Mouse (Mus musculus) forebrain, embryonic 14.5 days (tissue): ENCODE results near the gene Rnf208. TPM values are rescaled to one million over a fixed set of nuclear protein-coding genes. Genes with fewer than 3 reads are reported as not detected.
"Not testable (repeated sequence)": the region's sequence is repeated elsewhere in the genome, so short reads cannot be mapped to it uniquely, and the experiment has no call there.

Experiments used
- ATAC-seq: fragments of 200-750 bp; cut with Nextera tagmentation; 2 replicates; pipeline ENCODE4 v1.8.0; 2017; ENCODE audit warnings: mild to moderate bottlenecking, moderate library complexity
- DNase-seq: peaks from one replicate; pipeline ENCODE4 v3.0.0-alpha.2; 2015; ENCODE audit warnings: low spot score
- H3K27ac ChIP-seq: fragments of 300-500 bp; sonication (generic); 2 replicates; pipeline ENCODE4 v1.5.1; 2014; ENCODE audit warnings: low read depth, mild to moderate bottlenecking, control low read depth, low read length, moderate library complexity
- H3K27me3 ChIP-seq: fragments of 300-500 bp; sonication (generic); replicated peaks from 2 replicates; pipeline ENCODE4 v1.6.1; 2014; ENCODE audit warnings: low read length, control low read depth, mixed read lengths; ENCODE audit not compliant: control insufficient read depth, insufficient read depth
- H3K36me3 ChIP-seq: fragments of 300-500 bp; sonication (generic); 2 replicates; pipeline ENCODE4 v1.6.1; 2014; ENCODE audit warnings: low read length, control low read depth; ENCODE audit not compliant: control insufficient read depth, insufficient read depth
- H3K4me1 ChIP-seq: fragments of 300-500 bp; sonication (generic); 2 replicates; pipeline ENCODE4 v1.6.1; 2014; ENCODE audit warnings: antibody characterized with exemption, low read length, control low read depth; ENCODE audit not compliant: control insufficient read depth, insufficient read depth
- H3K4me2 ChIP-seq: fragments of 300-500 bp; sonication (generic); 2 replicates; pipeline ENCODE4 v1.6.1; 2014; ENCODE audit warnings: mild to moderate bottlenecking, control low read depth, low read length
- H3K4me3 ChIP-seq: fragments of 300-500 bp; sonication (generic); 2 replicates; pipeline ENCODE4 v1.5.1; 2014; ENCODE audit warnings: low read depth, low read length, control low read depth
- H3K9ac ChIP-seq: fragments of 300-500 bp; sonication (generic); 2 replicates; pipeline ENCODE4 v1.6.1; 2014; ENCODE audit warnings: mild to moderate bottlenecking, low read length, control low read depth, moderate library complexity
- H3K9me3 ChIP-seq: fragments of 300-500 bp; sonication (generic); replicated peaks from 2 replicates; pipeline ENCODE4 v1.6.1; 2016; ENCODE audit warnings: low read length, control low read depth, mixed read lengths; ENCODE audit not compliant: control insufficient read depth
- WGBS: fragments of 180-500 bp; shearing (Covaris S2); extraction: QIAGEN DNeasy Blood & Tissue Kit; methylation state at CpG from one replicate; pipeline ENCODE4 v1.1.7; 2014; 5-methylcytosine and 5-hydroxymethylcytosine counted together
- polyA plus RNA-seq: library from polyadenylated mRNA; unstranded; fragments of >200 nt; fragmentation: Nextera tagmentation; extraction: Ambion mirVana; gene quantifications from 2 replicates; pipeline ENCODE4 v1.2.1, GENCODE M21; 2014

Gene Rnf208
- polyA plus RNA-seq, 1 experiment from 2014 or later = 67.4 TPM

- Histone ChIP-seq H3K27me3 (no peaks in the 10 kb centered on the region), H3K9me3 (no peaks in the 10 kb centered on the region), H3K9ac (no peak overlapping the region), H3K27ac (no peak overlapping the region), H3K36me3 (peaks cover 51% of the 10 kb centered on the region), H3K4me1 (peaks cover 12% of the 10 kb centered on the region), H3K4me3 (no peak overlapping the region), H3K4me2 (no peak overlapping the region)
- ATAC-seq = no peak
- WGBS = 90% methylated on average over 1 of the region's 1 CpGs
- DNase-seq = no peak
Observed at GRCm38 (mm10) chr2:25252331-25252730, 10.3 kb downstream of the Rnf208 start.

- H3K27me3 ChIP-seq = no peaks in the 10 kb centered on the region
- H3K36me3 ChIP-seq = peaks cover 21% of the 10 kb centered on the region
- H3K4me2 ChIP-seq = peak within 1 kb of the TSS; percentile 96
- peak within 1 kb of the TSS; percentile 97 for H3K4me3 ChIP-seq
- peak; percentile 95 for DNase-seq
- H3K9ac ChIP-seq = peak within 1 kb of the TSS; percentile 86
- peaks cover 12% of the 10 kb centered on the region for H3K4me1 ChIP-seq
- peak within 1 kb of the TSS; percentile 70 for H3K27ac ChIP-seq
- under 1% methylated on average over 38 of the region's 39 CpGs for WGBS
- peak; percentile 94 for ATAC-seq
- H3K9me3 ChIP-seq = no peaks in the 10 kb centered on the region
Observed at GRCm38 (mm10) chr2:25255284-25255779, 13.3 kb downstream of the Rnf208 start, which contains the start of gene Tmem203. Gene Tmem203, plus strand, starts transcription at chr2:25255439.

- DNase-seq, ATAC-seq, H3K27me3 ChIP-seq, H3K27ac ChIP-seq, H3K9me3 ChIP-seq: not testable (repeated sequence)
- Histone ChIP-seq H3K36me3 (peaks cover 11% of the 10 kb centered on the region), H3K4me2 (peak overlapping the region; percentile 96), H3K4me3 (peak overlapping the region; percentile 97), H3K4me1 (peaks cover 12% of the 10 kb centered on the region), H3K9ac (peak overlapping the region; percentile 86; the same call in 1 of the 2 replicates)
- WGBS = 49% methylated on average over 11 of the region's 12 CpGs
Observed at GRCm38 (mm10) chr2:25256443-25257109, 14.5 kb downstream of the Rnf208 start.

- not testable (repeated sequence) for ATAC-seq, H3K27me3 ChIP-seq, H3K36me3 ChIP-seq, H3K9me3 ChIP-seq, H3K4me3 ChIP-seq, H3K9ac ChIP-seq, H3K27ac ChIP-seq, DNase-seq, H3K4me2 ChIP-seq
- peaks cover 15% of the 10 kb centered on the region for H3K4me1 ChIP-seq
- WGBS = 89% methylated on average over 5 of the region's 5 CpGs
Observed at GRCm38 (mm10) chr2:25257250-25257649, 15.2 kb downstream of the Rnf208 start.

GRCm38 (mm10) chr2:25258887-25259286 is 16.8 kb downstream of the Rnf208 start:
- DNase-seq = no peak
- no peak overlapping the region for H3K9ac ChIP-seq
- no peak overlapping the region for H3K27ac ChIP-seq
- H3K4me1 ChIP-seq = peaks cover 23% of the 10 kb centered on the region
- H3K9me3 ChIP-seq = no peaks in the 10 kb centered on the region
- H3K4me3 ChIP-seq = no peak overlapping the region
- H3K36me3 ChIP-seq = no peaks in the 10 kb centered on the region
- ATAC-seq = no peak
- WGBS = 36% methylated on average over 2 of the region's 2 CpGs
- no peak overlapping the region for H3K4me2 ChIP-seq
- H3K27me3 ChIP-seq = peaks cover 9% of the 10 kb centered on the region

- ATAC-seq (no peak), DNase-seq (no peak)
- H3K27me3 ChIP-seq = peaks cover 13% of the 10 kb centered on the region
- H3K9me3 ChIP-seq = no peaks in the 10 kb centered on the region
- H3K4me3 ChIP-seq = peak overlapping the region; percentile 81
- H3K36me3 ChIP-seq = no peaks in the 10 kb centered on the region
- H3K4me1 ChIP-seq = peaks cover 35% of the 10 kb centered on the region
- peak overlapping the region; percentile 54; the same call in 1 of the 2 replicates for H3K9ac ChIP-seq
- WGBS = 48% methylated on average over 12 of the region's 12 CpGs
- H3K4me2 ChIP-seq = peak overlapping the region; percentile 99
- H3K27ac ChIP-seq = peak overlapping the region; percentile 54; the same call in 1 of the 2 replicates
Observed at GRCm38 (mm10) chr2:25261870-25262269, 19.8 kb downstream of the Rnf208 start.

- under 1% methylated on average over 39 of the region's 39 CpGs for WGBS
- Histone ChIP-seq H3K36me3 (no peaks in the 10 kb centered on the region), H3K9me3 (no peaks in the 10 kb centered on the region), H3K4me2 (peak within 1 kb of the TSS; percentile 99), H3K27me3 (peaks cover 13% of the 10 kb centered on the region), H3K4me1 (peaks cover 40% of the 10 kb centered on the region), H3K4me3 (peak within 1 kb of the TSS; percentile 81), H3K27ac (peak within 1 kb of the TSS; percentile 54; the same call in 1 of the 2 replicates), H3K9ac (peak within 1 kb of the TSS; percentile 75)
- ATAC-seq (peak; percentile 99), DNase-seq (peak; percentile 99)
Observed at GRCm38 (mm10) chr2:25262291-25262767, 20.3 kb downstream of the Rnf208 start, which contains the start of gene Tprn. Gene Tprn, plus strand, starts transcription at chr2:25262618.

- H3K27ac ChIP-seq = no peak overlapping the region; the same call in 1 of the 2 replicates
- peaks cover 13% of the 10 kb centered on the region for H3K27me3 ChIP-seq
- H3K4me3 ChIP-seq = peak overlapping the region; percentile 81
- no peaks in the 10 kb centered on the region for H3K9me3 ChIP-seq
- peak overlapping the region; percentile 75 for H3K9ac ChIP-seq
- ATAC-seq (peak; percentile 28; the same call in 1 of the 2 replicates), DNase-seq (peak; percentile 45)
- peaks cover 41% of the 10 kb centered on the region for H3K4me1 ChIP-seq
- under 1% methylated on average over 75 of the region's 82 CpGs for WGBS
- peak overlapping the region; percentile 99 for H3K4me2 ChIP-seq
- no peaks in the 10 kb centered on the region for H3K36me3 ChIP-seq
Observed at GRCm38 (mm10) chr2:25262795-25263622, 21.0 kb downstream of the Rnf208 start.
